Mouse (Mus musculus): ENCODE data around the gene Cyp2f2. TPM values are rescaled to one million over a fixed set of nuclear protein-coding genes. Genes with fewer than 3 reads are reported as not detected.

Gene Cyp2f2
- not detected in 2 replicates for polyA plus RNA-seq (2014; fragmentation: Nextera tagmentation; extraction: Ambion mirVana)

DNA sequence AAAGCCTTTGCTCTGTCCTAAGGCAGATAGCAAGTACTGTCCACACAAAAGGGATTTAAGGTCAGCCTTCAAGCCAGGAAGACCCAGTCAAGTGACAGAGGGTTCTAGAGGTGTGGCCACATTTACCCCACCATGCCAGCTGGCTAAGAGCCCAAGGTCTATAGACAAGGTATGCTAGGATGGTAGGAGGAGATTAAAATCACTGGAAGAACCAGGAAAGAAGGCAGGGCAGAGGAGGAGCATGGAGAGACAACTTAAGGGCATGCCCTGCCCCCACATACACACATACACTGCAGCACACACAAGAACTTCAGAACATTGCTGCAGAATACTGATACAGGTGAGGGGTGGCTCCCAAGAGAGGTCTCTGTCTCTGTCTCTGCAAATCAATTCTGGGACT, at the start of gene Cyp2f2:
Cyp2f2 (plus strand) TSS at position 234 of the 400 bp plus-strand sequence.
- Histone ChIP-seq H3K27me3 (ENCODE audit: control insufficient read depth, insufficient read depth, low read length) (no peaks in the 10 kb centered on the region), H3K9ac (replicated peaks; ENCODE audit: low read length) (no peak within 1 kb of the TSS), H3K4me2 (ENCODE audit: low read length) (no peak within 1 kb of the TSS), H3K36me3 (ENCODE audit: control insufficient read depth, insufficient read depth, low read length) (no peaks in the 10 kb centered on the region), H3K4me3 (replicated peaks; ENCODE audit: low read depth, low read length) (no peak within 1 kb of the TSS), H3K27ac (replicated peaks; ENCODE audit: low read depth, low read length) (no peak within 1 kb of the TSS), H3K4me1 (ENCODE audit: control insufficient read depth, insufficient read depth, low read length) (no peaks in the 10 kb centered on the region), H3K9me3 (ENCODE audit: control insufficient read depth, low read length) (no peaks in the 10 kb centered on the region)
- DNase-seq = no peak
- ATAC-seq (ENCODE audit: low FRiP score, low TSS enrichment) = no peak

DNA sequence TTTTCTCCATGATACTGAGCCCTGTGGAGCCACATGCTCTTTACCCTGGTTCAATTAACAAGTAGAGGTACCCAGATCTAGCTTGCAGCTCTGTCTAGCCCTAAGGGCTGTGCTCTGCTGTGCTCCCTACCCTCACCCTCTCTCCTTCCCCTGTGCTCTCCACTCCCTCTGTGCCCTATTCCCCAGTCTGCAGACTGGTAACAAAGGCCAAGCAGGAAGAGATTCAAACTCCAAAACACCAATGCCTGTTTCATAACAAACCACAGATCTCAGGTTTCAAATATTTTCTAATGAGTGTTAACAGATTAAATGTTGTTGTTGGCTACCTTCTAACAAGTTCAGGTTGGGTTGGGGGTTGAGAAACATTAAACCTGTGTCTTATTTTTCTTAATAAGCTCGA, 41.1 kb upstream of the Cyp2f2 start:
- DNase-seq (no peak), ATAC-seq (ENCODE audit: low FRiP score, low TSS enrichment) (no peak)
- 67% methylated on average over 1 of the region's 1 CpGs for WGBS
- H3K4me3 ChIP-seq (replicated peaks; ENCODE audit: low read depth, low read length) = no peak overlapping the region
- H3K36me3 ChIP-seq (ENCODE audit: control insufficient read depth, insufficient read depth, low read length) = no peaks in the 10 kb centered on the region
- H3K4me2 ChIP-seq (ENCODE audit: low read length) = no peak overlapping the region
- no peaks in the 10 kb centered on the region; the same call in 1 of the 2 replicates for H3K9me3 ChIP-seq (ENCODE audit: control insufficient read depth, low read length)
- H3K9ac ChIP-seq (replicated peaks; ENCODE audit: low read length) = no peak overlapping the region
- H3K4me1 ChIP-seq (ENCODE audit: control insufficient read depth, insufficient read depth, low read length) = no peaks in the 10 kb centered on the region
- H3K27ac ChIP-seq (replicated peaks; ENCODE audit: low read depth, low read length) = no peak overlapping the region
- no peaks in the 10 kb centered on the region for H3K27me3 ChIP-seq (ENCODE audit: control insufficient read depth, insufficient read depth, low read length)

DNA sequence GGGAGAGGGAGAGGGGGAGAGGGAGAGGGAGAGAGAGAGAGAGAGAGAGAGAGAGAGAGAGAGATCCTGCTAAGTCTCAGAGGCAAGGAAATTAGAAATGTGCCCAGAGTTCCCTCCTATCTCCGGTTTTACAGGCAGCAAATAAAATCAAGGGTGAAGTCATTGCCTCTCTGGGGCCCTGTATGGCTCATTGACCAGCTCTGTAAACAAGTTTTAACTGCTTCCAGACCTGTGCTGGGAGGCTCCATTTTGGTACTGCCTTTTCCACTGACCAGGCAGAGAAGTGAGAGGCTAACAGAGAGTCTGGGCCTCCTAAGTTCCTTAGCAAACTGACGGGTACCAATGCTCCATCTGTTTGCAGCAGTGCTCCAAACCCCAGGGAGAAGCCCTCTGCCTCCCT, 38.1 kb upstream of the Cyp2f2 start:
- Histone ChIP-seq H3K4me1 (ENCODE audit: control insufficient read depth, insufficient read depth, low read length) (no peaks in the 10 kb centered on the region), H3K27me3 (ENCODE audit: control insufficient read depth, insufficient read depth, low read length) (no peaks in the 10 kb centered on the region), H3K9ac (replicated peaks; ENCODE audit: low read length) (no peak overlapping the region), H3K36me3 (ENCODE audit: control insufficient read depth, insufficient read depth, low read length) (no peaks in the 10 kb centered on the region), H3K9me3 (ENCODE audit: control insufficient read depth, low read length) (no peaks in the 10 kb centered on the region; the same call in 1 of the 2 replicates), H3K4me3 (replicated peaks; ENCODE audit: low read depth, low read length) (no peak overlapping the region), H3K27ac (replicated peaks; ENCODE audit: low read depth, low read length) (no peak overlapping the region), H3K4me2 (ENCODE audit: low read length) (no peak overlapping the region)
- no peak for DNase-seq
- no peak for ATAC-seq (ENCODE audit: low FRiP score, low TSS enrichment)
- WGBS = 70% methylated on average over 2 of the region's 2 CpGs

DNA sequence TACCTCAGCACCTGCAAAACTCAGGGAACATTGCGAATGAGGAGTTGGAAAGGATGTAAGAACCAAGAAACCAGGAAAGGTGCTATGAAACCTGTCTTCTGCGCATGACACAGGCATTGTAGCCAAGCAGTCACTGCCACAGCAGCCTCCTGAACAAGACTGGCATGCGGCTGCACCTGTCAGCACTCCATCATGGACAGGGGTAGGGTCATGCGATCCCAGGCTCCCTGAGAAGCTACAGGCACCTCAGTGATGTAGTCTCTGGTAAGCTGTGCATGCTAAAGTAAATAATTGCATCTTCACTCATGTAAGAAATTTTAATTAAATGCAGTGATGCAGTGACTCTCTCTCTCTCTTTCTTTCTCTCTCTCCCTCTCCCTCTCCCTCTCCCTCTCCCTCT, 28.7 kb upstream of the Cyp2f2 start:
- no peak for ATAC-seq (ENCODE audit: low FRiP score, low TSS enrichment)
- no peak overlapping the region for H3K4me3 ChIP-seq (replicated peaks; ENCODE audit: low read depth, low read length)
- no peak for DNase-seq

DNA sequence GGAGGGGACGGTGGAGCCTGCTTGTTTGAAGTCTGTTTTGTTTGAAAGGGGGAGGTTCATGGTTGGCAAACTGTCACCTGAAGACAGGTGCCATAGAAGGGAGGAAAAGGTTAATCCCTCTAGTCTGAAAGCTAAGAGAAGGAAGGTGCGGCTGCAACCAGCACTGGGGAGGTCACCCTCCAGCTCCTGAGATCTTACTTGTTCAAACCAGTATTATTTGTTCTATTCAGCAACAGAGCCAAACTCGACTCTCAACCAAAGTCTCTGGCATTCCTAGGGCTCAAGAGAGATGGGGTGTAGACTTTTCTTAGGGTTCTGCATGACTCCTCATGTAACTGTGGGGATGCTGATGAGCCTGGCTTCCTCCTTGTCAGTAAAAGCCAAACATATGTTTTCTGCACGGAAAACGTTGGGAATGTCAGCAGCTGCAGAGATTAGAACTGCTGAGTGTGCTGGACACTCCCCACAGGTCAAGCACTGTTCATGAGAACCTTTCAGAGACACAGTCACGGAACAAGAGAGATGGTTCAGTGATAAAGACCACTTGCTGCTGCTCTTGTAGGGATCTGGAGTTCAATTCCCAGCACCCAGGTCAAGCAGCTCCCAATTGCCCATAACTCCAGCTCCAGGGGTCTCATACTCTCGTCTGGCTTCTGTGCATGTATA, 27.5 kb upstream of the Cyp2f2 start:
- Histone ChIP-seq H3K4me1 (ENCODE audit: control insufficient read depth, insufficient read depth, low read length) (no peaks in the 10 kb centered on the region), H3K27me3 (ENCODE audit: control insufficient read depth, insufficient read depth, low read length) (no peaks in the 10 kb centered on the region), H3K27ac (replicated peaks; ENCODE audit: low read depth, low read length) (no peak overlapping the region), H3K9ac (replicated peaks; ENCODE audit: low read length) (no peak overlapping the region), H3K4me3 (replicated peaks; ENCODE audit: low read depth, low read length) (no peak overlapping the region), H3K36me3 (ENCODE audit: control insufficient read depth, insufficient read depth, low read length) (no peaks in the 10 kb centered on the region), H3K9me3 (ENCODE audit: control insufficient read depth, low read length) (no peaks in the 10 kb centered on the region), H3K4me2 (ENCODE audit: low read length) (no peak overlapping the region)
- ATAC-seq (ENCODE audit: low FRiP score, low TSS enrichment) = no peak
- DNase-seq = no peak
- WGBS = 70% methylated on average over 7 of the region's 7 CpGs

More for the DNA sequence above, 28.7 kb upstream of the Cyp2f2 start:
- Histone ChIP-seq H3K4me2 (ENCODE audit: low read length) (no peak overlapping the region), H3K27ac (replicated peaks; ENCODE audit: low read depth, low read length) (no peak overlapping the region), H3K4me1 (ENCODE audit: control insufficient read depth, insufficient read depth, low read length) (no peaks in the 10 kb centered on the region), H3K9ac (replicated peaks; ENCODE audit: low read length) (no peak overlapping the region), H3K36me3 (ENCODE audit: control insufficient read depth, insufficient read depth, low read length) (no peaks in the 10 kb centered on the region), H3K9me3 (ENCODE audit: control insufficient read depth, low read length) (no peaks in the 10 kb centered on the region), H3K27me3 (ENCODE audit: control insufficient read depth, insufficient read depth, low read length) (no peaks in the 10 kb centered on the region)
- WGBS = 82% methylated on average over 4 of the region's 4 CpGs

DNA sequence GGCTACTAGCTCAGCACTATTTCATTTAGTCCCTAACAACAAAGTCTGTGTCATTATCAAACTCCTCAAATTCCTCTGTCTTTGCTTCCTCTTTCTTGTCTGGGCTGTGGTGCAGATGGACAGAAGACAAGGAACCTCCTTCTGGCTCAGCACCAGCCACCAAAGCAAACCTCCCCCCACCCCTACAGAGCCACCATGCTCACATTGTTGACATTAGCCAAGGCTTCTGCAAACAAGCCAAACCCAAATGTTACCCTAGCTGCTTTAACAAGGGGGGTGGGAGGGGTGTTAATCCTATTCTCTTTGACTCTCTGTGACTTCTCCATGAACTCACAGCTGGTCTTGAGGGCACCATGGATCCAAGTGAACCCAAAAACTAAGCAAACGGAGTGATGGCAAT, 26.8 kb upstream of the Cyp2f2 start:
- Histone ChIP-seq H3K4me3 (replicated peaks; ENCODE audit: low read depth, low read length) (no peak overlapping the region), H3K4me1 (ENCODE audit: control insufficient read depth, insufficient read depth, low read length) (no peaks in the 10 kb centered on the region), H3K9ac (replicated peaks; ENCODE audit: low read length) (no peak overlapping the region), H3K36me3 (ENCODE audit: control insufficient read depth, insufficient read depth, low read length) (no peaks in the 10 kb centered on the region), H3K27ac (replicated peaks; ENCODE audit: low read depth, low read length) (no peak overlapping the region), H3K9me3 (ENCODE audit: control insufficient read depth, low read length) (no peaks in the 10 kb centered on the region), H3K4me2 (ENCODE audit: low read length) (no peak overlapping the region), H3K27me3 (ENCODE audit: control insufficient read depth, insufficient read depth, low read length) (no peaks in the 10 kb centered on the region)
- DNase-seq (no peak), ATAC-seq (ENCODE audit: low FRiP score, low TSS enrichment) (no peak)
- WGBS = 57% methylated on average over 1 of the region's 1 CpGs

DNA sequence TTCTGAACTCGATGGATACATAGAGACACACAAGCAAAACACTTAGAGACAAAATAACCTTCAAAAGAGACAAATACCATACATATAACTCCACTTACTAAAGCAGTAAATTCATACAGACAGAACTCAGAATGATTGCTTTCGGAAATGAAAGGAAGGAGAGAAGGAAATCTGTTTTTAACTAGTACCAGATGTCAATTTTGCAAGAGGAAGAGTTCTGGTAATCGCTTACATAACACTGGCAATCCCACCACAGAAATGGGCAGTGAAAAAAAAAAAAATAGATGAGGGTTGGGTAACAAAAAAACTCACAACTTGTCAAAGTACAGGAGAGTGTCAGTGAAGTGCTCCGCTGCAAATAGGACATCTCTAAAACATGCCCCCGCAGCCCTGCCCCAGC, 14.8 kb upstream of the Cyp2f2 start:
- Histone ChIP-seq H3K4me3 (replicated peaks; ENCODE audit: low read depth, low read length) (no peak overlapping the region), H3K27me3 (ENCODE audit: control insufficient read depth, insufficient read depth, low read length) (no peaks in the 10 kb centered on the region), H3K27ac (replicated peaks; ENCODE audit: low read depth, low read length) (no peak overlapping the region), H3K9ac (replicated peaks; ENCODE audit: low read length) (no peak overlapping the region), H3K4me2 (ENCODE audit: low read length) (no peak overlapping the region), H3K9me3 (ENCODE audit: control insufficient read depth, low read length) (no peaks in the 10 kb centered on the region), H3K4me1 (ENCODE audit: control insufficient read depth, insufficient read depth, low read length) (no peaks in the 10 kb centered on the region), H3K36me3 (ENCODE audit: control insufficient read depth, insufficient read depth, low read length) (no peaks in the 10 kb centered on the region)
- DNase-seq (no peak), ATAC-seq (ENCODE audit: low FRiP score, low TSS enrichment) (no peak)
- 76% methylated on average over 5 of the region's 5 CpGs for WGBS

DNA sequence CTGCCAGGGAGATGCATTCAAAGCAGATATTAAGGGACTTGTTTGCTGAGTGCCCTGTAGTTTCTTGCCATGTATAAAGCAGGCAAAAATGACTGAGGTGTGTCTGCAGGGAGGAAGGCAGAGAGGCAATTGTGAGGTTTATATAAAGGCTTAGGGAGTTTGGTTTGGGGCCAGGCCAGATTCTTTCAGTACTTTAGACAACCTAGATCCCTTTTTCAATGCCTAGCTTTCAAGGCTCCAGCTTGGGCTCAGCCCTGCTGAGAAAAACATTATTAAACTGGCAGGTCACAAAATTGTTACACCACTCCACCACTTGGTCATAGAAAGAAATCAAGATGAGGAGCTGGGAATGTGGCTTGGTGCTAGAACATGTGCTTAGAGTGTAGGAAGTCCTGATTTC, 9.4 kb upstream of the Cyp2f2 start:
- Histone ChIP-seq H3K36me3 (ENCODE audit: control insufficient read depth, insufficient read depth, low read length) (no peaks in the 10 kb centered on the region), H3K4me1 (ENCODE audit: control insufficient read depth, insufficient read depth, low read length) (no peaks in the 10 kb centered on the region)

DNA sequence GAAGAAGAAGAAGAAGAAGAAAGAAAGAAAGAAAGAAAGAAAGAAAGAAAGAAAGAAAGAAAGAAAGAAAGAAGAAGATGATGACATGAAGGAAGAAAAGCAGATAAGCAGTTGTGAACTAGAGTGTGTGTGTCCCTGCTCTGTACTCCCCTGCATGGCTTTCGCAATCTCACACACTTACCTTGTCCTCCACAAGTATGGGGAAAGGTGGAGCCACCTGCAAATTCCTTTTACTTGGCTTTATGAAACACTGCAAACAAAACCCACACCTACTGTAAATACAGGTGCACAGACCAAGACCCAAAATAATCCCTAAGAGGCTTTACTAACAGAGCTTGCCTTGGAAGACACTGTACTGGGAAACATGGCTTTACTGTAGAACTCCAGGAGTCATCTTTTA, 8.7 kb upstream of the Cyp2f2 start:
- WGBS = 88% methylated on average over 1 of the region's 1 CpGs
- no peaks in the 10 kb centered on the region for H3K9me3 ChIP-seq (ENCODE audit: control insufficient read depth, low read length)
- no peaks in the 10 kb centered on the region for H3K36me3 ChIP-seq (ENCODE audit: control insufficient read depth, insufficient read depth, low read length)
- H3K27ac ChIP-seq (replicated peaks; ENCODE audit: low read depth, low read length) = no peak overlapping the region
- no peaks in the 10 kb centered on the region for H3K4me1 ChIP-seq (ENCODE audit: control insufficient read depth, insufficient read depth, low read length)
- no peak overlapping the region for H3K4me3 ChIP-seq (replicated peaks; ENCODE audit: low read depth, low read length)
- no peak overlapping the region for H3K4me2 ChIP-seq (ENCODE audit: low read length)
- no peak overlapping the region for H3K9ac ChIP-seq (replicated peaks; ENCODE audit: low read length)
- DNase-seq (no peak), ATAC-seq (ENCODE audit: low FRiP score, low TSS enrichment) (no peak)
- H3K27me3 ChIP-seq (ENCODE audit: control insufficient read depth, insufficient read depth, low read length) = no peaks in the 10 kb centered on the region

More for the DNA sequence above, 9.4 kb upstream of the Cyp2f2 start:
- Histone ChIP-seq H3K9me3 (ENCODE audit: control insufficient read depth, low read length) (no peaks in the 10 kb centered on the region), H3K4me3 (replicated peaks; ENCODE audit: low read depth, low read length) (no peak overlapping the region), H3K27ac (replicated peaks; ENCODE audit: low read depth, low read length) (no peak overlapping the region), H3K9ac (replicated peaks; ENCODE audit: low read length) (no peak overlapping the region), H3K27me3 (ENCODE audit: control insufficient read depth, insufficient read depth, low read length) (no peaks in the 10 kb centered on the region), H3K4me2 (ENCODE audit: low read length) (no peak overlapping the region)
- ATAC-seq (ENCODE audit: low FRiP score, low TSS enrichment) (no peak), DNase-seq (no peak)

Measured in midbrain, embryonic 14.5 days (tissue).